Mouse (Mus musculus): ENCODE measurements around the gene Cxcl17. TPM values are rescaled to one million over a fixed set of nuclear protein-coding genes. Genes with fewer than 3 reads are reported as not detected.
"Not testable (repeated sequence)": the region's sequence is repeated elsewhere in the genome, so short reads cannot be mapped to it uniquely, and the experiment has no call there.

Gene Cxcl17
- total RNA-seq, 2 experiments from 2014 or later, result not detected

DNA sequence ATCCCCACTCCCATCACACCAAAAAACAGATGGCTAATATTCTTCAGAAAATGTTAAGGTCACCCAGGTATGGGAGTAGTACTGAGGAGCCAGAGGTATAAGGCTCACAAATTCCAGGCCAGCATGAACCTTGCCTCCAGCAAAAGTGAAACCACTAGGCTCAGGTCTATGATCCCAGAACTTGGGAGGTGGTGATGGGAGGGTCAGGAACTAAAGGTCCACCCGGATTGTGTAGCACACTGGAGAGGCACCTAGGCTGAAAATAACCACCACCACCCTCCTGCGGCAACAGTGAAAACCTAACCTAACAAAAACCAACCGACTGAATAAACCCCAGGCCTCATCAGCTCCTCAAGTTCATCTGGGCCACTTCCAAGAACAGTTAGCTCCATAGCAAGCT, 15.6 kb upstream of the Cxcl17 start:
- DNase-seq (ENCODE audit: low spot score in 2 of 2), result no peak
- intact Hi-C loops (cut with DNase I), result no loop called here

DNA sequence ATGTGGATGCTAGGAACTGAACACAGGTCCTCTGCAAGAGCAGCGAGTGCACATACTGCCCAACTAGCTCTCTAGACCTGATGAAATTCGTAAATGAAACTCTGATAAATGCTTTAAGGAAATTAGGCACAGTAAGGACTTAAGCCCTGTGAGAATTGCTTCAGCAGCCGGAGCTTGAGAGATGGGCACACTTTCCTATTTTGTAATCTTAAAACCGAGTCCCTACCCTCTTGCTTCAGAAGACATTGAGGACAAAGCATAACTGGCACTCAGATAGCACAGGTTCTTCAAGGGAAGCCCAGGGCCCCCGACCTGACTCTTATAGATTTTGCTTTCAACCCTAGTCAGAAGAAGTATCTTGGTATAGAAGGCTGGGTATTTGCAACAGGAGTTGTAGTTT, 14.5 kb upstream of the Cxcl17 start:
- DNase-seq (ENCODE audit: low spot score in 2 of 2), result no peak
- intact Hi-C loops (cut with DNase I), result no loop called here

GRCm38 (mm10) chr7:25426380-25426779, 13.7 kb upstream of the Cxcl17 start:
- intact Hi-C loops (cut with DNase I); DNase-seq (ENCODE audit: low spot score in 2 of 2): not testable (repeated sequence)

DNA sequence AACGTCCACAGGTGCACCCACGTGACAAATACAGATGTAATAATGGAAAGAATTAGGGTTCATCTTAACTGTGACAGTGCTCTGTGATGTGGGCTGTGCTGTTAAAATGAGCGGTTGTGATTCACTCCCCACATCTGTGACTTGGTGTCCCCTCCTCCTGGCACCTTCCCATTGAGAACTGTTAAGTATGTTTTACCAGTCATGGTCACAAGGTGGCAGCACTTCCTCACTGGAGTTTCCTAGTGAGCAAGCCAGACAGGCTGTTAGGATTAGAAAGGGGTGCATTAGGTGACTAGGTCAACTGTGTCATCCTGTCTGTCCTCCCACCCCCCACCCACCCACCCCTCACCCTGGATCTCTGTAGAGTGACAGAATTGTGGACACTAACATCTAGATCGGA, 11.7 kb upstream of the Cxcl17 start:
- intact Hi-C loops (cut with DNase I), result loop anchor here (1.0 to 5.0 kb wide), 3 partner anchors 55 to 176 kb away; no protein-coding TSS in a partner anchor
- peak; percentile 49 to 75 for DNase-seq (ENCODE audit: low spot score in 2 of 2)

- intact Hi-C loops (cut with DNase I), result loop anchor here (5.0 kb wide), 1 partner anchor 120 kb away; no protein-coding TSS in a partner anchor
- no peak for DNase-seq (ENCODE audit: low spot score in 2 of 2)
Measured at GRCm38 (mm10) chr7:25422286-25422841, 9.7 kb upstream of the Cxcl17 start.

DNA sequence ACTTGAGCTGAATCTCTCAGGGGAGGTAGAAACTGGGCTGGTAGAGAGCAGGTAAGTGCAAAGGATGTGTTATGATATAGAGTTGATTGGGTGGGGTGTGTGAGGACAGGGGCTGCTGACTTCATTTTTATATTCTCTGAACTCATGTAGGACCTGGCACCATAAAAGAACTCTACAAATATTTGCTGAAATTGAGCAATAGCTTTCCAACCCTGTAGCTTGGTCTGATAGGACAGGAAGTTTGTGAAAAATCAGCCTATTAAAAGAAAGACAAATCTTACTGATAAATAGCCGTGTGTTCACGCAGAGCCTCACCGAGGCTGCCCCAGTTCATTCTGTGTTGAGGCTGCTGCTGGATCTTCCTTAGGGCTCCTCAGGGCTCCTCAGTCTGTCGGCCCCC, 7.3 kb upstream of the Cxcl17 start:
- intact Hi-C loops (cut with DNase I), result loop anchor here (5.0 kb wide), 1 partner anchor 122 kb away; no protein-coding TSS in a partner anchor
- DNase-seq (ENCODE audit: low spot score in 2 of 2), result no peak

DNA sequence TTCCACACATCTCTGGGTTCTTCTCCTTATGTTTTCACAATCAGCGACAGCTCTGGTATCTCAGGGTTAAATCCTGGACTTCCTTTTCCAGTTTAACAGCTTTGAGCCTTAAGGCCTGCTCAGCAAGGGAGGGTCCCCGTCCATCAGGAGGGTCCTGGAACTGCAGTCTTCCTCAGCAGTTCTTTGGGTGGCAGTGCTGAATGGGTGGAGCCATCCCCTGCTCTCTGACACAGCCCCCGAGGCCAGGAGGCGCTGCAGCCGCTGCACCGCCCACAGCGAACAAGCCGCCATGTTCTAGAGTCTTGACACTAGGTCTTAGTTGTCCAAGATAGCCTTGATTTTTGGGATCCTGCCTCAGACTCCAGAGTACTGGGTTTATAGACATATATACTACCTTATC, 6.8 kb upstream of the Cxcl17 start:
- intact Hi-C loops (cut with DNase I), result no loop called here

GRCm38 (mm10) chr7:25417597-25417996, 4.9 kb upstream of the Cxcl17 start:
- intact Hi-C loops (cut with DNase I), result no loop called here
- no peak for DNase-seq (ENCODE audit: low spot score in 2 of 2)

More for the DNA sequence above, 6.8 kb upstream of the Cxcl17 start:
- no peak for DNase-seq (ENCODE audit: low spot score in 2 of 2)

DNA sequence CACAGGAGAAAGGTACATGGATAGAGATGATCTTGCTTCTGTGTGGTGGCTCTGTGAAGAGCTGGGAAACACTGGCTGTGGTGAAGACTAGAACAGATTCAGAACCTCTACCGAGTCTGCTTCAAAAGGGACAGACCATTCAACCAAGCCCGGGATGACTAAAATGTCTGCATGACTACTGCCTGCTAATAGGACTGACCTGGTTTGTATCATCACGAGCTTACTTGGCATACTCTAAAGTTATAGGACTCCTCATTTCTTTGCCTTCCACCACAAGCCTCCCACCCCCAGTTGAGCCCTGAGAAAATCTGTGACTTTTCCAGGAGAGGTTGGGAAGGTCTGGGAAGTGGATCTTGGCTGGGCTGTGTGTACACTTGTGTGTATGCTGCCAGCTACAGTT, 825 bp downstream of the Cxcl17 start:
- no peak for DNase-seq (ENCODE audit: low spot score in 2 of 2)
- intact Hi-C loops (cut with DNase I), result no loop called here

- intact Hi-C loops (cut with DNase I), result no loop called here
- no peak for DNase-seq (ENCODE audit: low spot score in 2 of 2)
Measured at GRCm38 (mm10) chr7:25410969-25411615, 1.6 kb downstream of the Cxcl17 start.

- intact Hi-C loops (cut with DNase I), result no loop called here
- DNase-seq (ENCODE audit: low spot score in 2 of 2), result no peak
Measured at GRCm38 (mm10) chr7:25409114-25409760, 3.4 kb downstream of the Cxcl17 start.

- DNase-seq (ENCODE audit: low spot score in 2 of 2), result no peak
- intact Hi-C loops (cut with DNase I), result no loop called here
Measured at GRCm38 (mm10) chr7:25406468-25406867, 6.2 kb downstream of the Cxcl17 start.

DNA sequence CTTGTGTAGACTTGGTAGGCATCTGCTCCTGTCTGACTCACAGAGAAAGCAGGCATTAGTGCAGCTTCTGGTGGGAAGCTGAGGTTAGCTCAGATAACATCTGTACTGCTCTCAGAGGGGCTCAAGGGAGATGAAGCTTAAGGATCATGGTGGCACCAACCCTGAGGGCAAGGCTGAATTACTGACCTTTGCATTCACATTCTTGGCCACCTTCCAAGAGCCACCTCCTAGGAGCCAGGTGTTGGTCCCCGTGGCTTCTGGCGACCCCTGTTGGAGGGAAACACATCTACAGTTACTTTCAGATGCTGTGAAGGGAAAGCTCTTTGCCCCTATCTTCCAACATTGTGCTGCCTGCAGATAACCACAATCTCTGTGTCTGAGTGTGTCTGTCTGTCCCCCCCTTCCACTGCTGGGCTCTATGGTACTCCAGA, 10.0 kb downstream of the Cxcl17 start:
- DNase-seq (ENCODE audit: low spot score in 2 of 2), result no peak
- intact Hi-C loops (cut with DNase I), result no loop called here

DNA sequence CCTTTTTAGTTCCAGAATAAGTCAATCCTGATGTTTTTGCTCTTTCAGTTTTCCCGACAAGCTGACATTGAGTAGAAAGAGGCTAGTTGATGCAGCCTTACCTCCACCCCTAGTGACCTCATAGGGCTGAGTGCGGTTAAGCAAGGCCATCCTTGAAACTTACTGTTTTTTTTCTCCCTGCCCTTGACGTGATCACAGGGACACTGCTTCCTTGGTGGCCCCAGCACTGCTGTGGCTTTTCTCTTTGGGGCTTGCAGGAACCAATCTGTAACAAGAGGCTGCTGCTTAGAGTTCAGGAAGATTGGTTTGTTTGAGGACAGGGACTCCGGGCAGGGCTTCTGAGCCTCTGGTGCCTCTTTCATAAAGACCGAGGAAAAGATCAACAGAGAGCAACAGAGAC, 10.7 kb downstream of the Cxcl17 start:
- DNase-seq (ENCODE audit: low spot score in 2 of 2), result no peak
- intact Hi-C loops (cut with DNase I), result no loop called here

- intact Hi-C loops (cut with DNase I), result no loop called here
- no peak for DNase-seq (ENCODE audit: low spot score in 2 of 2)
Measured at GRCm38 (mm10) chr7:25401551-25401950, 11.1 kb downstream of the Cxcl17 start.

DNA sequence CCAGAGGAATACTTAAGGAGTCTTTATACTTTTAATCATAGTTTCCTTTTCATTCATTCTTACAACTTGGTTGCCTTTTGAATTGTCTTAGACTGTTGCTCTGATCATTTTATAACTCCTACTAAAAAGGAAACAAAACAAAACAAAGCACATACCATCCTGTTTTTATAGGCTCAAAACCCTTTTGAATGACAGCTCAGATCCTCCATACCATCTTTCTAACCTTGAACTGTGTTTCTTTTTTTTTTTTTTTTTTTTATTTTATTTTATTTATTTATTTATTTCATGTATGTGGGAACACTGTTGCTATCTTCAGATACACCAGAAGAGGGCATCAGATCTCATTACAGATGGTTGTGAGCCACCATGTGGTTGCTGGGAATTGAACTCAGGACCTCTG, 13.7 kb downstream of the Cxcl17 start:
- DNase-seq (ENCODE audit: low spot score in 2 of 2); intact Hi-C loops (cut with DNase I): not testable (repeated sequence)

DNA sequence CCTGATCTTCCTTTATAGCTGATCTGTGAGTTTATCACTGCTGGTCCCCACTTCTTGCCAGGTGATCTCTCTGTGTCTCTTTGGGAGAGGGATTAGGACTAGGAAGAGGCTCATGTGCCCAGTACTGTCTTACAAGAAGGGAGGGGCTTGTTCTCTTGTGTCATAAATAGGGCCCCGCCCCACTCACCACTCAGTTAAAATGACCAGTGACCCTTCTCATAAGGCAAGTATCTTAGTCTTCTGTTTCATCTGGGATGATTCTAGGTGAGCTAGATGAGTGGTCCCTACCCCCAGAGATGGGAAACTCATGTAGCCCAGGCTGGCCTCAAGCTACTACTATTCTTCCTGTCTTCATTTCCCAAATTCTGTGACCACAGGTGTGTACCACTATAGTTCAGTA, 14.1 kb downstream of the Cxcl17 start, which contains the start of gene Lipe:
Gene Lipe (minus strand): TSS at position 101 of the 400 bp plus-strand sequence.
- intact Hi-C loops (cut with DNase I), result no loop called here
- DNase-seq (ENCODE audit: low spot score in 2 of 2), result no peak

DNA sequence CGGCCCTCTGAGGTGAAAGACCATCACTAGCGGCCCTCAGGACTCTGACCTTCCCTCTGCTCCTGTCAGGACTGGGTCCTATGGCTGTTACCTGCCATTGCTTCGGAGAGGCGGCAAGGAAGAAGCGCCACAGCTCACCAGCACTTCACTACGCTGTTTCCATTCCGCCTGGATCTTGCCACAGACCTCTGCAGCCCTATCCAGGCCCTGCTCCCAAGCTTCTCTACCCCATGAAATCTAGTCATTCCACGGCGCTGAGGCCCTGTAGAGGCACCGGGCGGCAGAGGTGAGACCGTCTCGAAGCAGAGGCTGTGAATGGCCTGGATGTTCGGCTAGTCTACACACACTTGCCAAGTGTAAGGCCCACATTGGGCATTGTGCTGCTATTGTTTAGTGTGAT, 16.1 kb downstream of the Cxcl17 start:
- intact Hi-C loops (cut with DNase I), result no loop called here
- DNase-seq (ENCODE audit: low spot score in 2 of 2), result no peak

- DNase-seq (ENCODE audit: low spot score in 2 of 2), result peak; percentile 93 to 95
- intact Hi-C loops (cut with DNase I), result no loop called here
Measured at GRCm38 (mm10) chr7:25395558-25396521, 16.8 kb downstream of the Cxcl17 start.

DNA sequence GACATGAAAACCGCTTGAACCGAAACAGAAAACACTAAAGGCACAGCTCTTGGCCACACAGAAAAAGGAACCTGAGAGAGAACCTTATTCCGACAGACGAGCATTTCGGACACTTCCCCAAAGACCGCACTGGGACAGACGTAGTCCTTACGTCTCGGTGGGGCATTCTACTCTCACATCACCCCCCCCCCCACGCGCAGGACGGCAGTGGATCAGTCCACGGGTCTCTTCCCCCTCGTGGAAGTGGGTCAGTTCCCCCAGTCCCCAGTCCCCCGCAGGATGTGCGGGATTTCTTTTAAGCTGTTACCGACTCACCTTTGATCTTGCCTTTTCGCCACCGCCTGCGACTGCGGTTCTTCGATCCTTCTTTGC, 17.5 kb downstream of the Cxcl17 start:
- intact Hi-C loops (cut with DNase I), result no loop called here
- no peak for DNase-seq (ENCODE audit: low spot score in 2 of 2)

Measured in left cerebral cortex, postnatal 36 days (tissue).